Mouse (Mus musculus) megakaryocyte, adult 5-6 weeks (primary cell): ENCODE data around the gene Adtrp. TPM values are rescaled to one million over a fixed set of nuclear protein-coding genes. Genes with fewer than 3 reads are reported as not detected.

Source experiments
- total RNA-seq, 2 experiments: library from RNA; stranded (forward) in 1 of 2; stranded (reverse) in 1 of 2; fragments of 153-499, 151-499 nt in 1 of 2; fragments of 221-1000, 200-1000 nt in 1 of 2; gene quantifications; 2 replicates each; pipeline versions ENCODE4 v1.2.3 to v1.2.4; 2015 to 2017

The Adtrp gene
- total RNA-seq, 2 experiments from 2014 or later, result 1.6 to 7.9 TPM

Other genes starting within 250 kb of the Adtrp start
- 34.9 and 41.4 TPM in 2 replicates for gene Tmem170b, start 241.8 kb downstream of the Adtrp start, total RNA-seq (2015)
- 26.7 and 31.3 TPM in 2 replicates for gene Tmem170b, start 241.8 kb downstream of the Adtrp start, total RNA-seq (2017)
- gene Hivep1, start 204.3 kb upstream of the Adtrp start, total RNA-seq (2015), result 35.4 and 50.6 TPM in 2 replicates
- 8.0 and 16.3 TPM in 2 replicates for gene Hivep1, start 204.3 kb upstream of the Adtrp start, total RNA-seq (2017)